Mouse (Mus musculus) heart, adult 2 months (tissue): Measurements from ENCODE around the gene Sds.

ENCODE experiments used
- CTCF ChIP-seq: fragments of 200-600 bp; IDR thresholded peaks from 2 replicates; pipeline ENCODE4 v1.8.1; 2022; ENCODE audit warnings: antibody characterized with exemption, mild to moderate bottlenecking, moderate library complexity
- EP300 ChIP-seq: fragments of 200-500 bp; IDR thresholded peaks from 2 replicates; pipeline ENCODE4 v1.6.1; 2011; ENCODE audit warnings: low read depth, low read length, control low read depth; ENCODE audit not compliant: insufficient read depth
- POLR2A ChIP-seq: fragments of 200-500 bp; IDR thresholded peaks from 2 replicates; pipeline ENCODE4 v1.6.1; 2011; ENCODE audit warnings: mild to moderate bottlenecking, low read depth, low read length, control low read depth; ENCODE audit not compliant: insufficient read depth

GRCm38 (mm10) chr5:120497071-120497470, 20.7 kb downstream of the Sds start:
- no peak for TF ChIP-seq CTCF
- no peak for TF ChIP-seq EP300
- no peak for TF ChIP-seq POLR2A
